Mouse (Mus musculus): ENCODE data around the gene Padi2. TPM values are rescaled to one million over a fixed set of nuclear protein-coding genes. Genes with fewer than 3 reads are reported as not detected.

Gene Padi2
- total RNA-seq, 2 experiments from 2014 or later, result 0.97 to 1.4 TPM

DNA sequence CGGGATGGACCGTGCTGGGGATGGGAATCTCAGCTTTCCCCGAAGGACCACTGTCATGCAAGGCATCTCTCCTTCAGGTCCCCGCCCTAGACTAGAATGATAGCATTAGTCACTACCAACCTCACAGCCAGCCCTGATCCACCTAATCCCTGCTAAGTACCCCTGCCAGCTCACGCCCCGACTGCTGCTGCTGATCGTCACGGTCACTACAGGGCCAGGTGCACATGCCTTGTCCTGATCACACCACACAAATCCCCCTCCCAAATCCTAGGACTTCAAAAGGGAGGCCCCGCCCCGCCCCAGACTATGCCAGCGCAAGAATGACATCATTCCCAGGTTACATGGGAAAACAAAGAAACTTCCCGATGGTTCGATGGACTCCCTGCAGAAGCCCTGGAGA is 24.4 kb upstream of the Padi2 start:
- DNase-seq, result no peak

DNA sequence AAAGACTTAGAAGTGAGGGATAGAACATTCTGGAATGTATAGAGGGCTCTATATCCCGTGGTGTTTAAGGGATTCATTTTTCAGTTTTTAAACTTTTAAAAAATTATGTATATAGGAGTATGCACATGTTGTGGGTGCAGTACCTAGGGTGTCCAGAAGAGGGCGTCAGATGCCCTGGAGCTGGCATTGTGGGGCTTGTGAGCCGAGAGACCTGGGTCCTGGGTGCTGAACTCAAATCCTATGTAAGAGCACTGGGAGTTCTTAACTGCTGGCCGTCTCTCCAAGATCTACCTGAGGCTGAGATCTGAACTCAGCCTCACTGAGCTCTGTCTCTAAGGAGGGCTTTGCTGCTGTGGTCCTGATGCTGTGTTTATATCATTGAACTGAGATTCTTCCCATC is 23.8 kb upstream of the Padi2 start:
- no peak for DNase-seq

DNA sequence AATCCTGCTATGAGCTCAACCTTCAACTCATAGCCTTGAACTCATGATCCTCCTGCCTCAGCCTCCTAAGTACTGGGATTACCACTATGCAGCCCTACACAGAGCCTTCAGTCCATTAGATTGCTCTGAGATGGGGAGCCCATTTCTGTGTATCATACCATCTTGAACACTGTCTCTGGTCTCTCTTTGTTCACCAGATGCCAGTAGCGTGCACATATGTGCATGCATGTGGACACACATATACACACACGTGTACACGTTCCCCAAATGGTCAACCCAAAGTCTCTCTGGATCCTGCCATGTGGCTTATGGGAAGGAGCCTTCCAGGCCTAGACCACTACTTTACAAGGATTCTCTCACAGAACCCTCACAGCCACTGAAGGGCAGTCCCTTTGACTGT is 23.2 kb upstream of the Padi2 start:
- DNase-seq, result no peak

DNA sequence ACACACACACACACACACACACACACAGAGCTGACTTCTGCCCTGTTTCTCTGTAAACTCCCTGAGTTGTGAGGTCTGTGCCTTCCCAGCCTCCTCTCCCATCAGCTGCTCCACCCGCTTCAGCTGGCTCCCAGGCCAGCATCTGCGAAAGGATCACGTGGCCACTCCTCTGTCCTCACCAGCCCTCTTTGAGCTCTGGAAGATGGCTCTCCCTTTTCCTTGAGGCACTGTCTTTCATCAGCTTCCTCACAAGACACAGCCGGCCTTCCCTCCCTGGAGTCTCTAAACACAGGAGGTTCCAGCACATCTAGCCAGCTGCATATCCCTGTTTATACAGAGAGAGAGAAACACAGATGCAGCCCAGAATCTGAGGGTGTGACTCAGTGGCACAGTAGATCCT is 22.3 kb upstream of the Padi2 start:
- peak; percentile 13 to 38 for DNase-seq

DNA sequence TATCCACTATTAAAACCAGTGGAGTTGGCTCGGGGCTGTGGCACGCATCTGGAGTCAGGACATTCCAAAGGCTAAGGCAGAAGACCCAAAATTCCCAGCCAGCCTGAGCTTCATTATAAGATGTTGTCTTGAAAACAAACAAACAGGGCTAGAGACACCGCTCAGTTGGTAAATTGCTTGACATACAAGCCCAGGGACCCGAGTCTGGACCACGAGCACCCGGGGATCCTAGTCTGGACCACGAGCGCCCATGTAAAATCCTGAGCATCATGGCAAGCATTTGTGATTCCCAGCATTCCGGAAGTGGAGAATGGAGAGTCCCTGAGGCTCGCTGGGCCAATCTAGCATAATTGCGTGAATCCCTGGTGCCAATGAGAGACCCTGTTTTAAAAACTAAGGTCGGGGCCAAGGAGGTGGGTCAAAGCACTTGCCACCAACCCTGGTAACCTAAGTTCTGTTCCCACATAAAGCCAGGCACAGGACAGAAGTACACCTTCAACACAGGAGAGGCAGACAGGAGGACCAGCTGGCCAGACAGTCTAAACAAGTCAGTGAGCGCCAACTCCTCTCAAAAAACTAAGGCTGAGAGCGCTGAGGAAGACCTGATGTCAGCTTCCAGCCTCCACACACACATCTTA is 14.5 kb upstream of the Padi2 start:
- DNase-seq, result no peak

DNA sequence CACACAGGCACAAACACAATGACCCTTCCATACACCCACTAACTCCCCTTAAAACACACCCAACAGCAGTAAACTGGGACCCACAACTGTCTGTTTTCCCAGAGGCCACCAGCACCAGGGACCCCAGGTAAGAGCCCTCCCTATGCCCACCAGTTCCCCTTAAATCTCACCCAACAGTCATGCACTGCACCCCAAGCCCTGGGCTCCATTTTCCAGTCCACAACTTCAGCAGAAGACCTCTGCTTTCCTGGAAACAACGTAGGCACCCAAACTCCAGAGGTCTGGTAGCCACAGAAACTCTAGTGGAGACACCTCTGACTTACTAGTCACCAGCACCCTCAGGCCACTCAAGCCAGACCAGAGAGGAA is 14.0 kb upstream of the Padi2 start:
- no peak for DNase-seq

DNA sequence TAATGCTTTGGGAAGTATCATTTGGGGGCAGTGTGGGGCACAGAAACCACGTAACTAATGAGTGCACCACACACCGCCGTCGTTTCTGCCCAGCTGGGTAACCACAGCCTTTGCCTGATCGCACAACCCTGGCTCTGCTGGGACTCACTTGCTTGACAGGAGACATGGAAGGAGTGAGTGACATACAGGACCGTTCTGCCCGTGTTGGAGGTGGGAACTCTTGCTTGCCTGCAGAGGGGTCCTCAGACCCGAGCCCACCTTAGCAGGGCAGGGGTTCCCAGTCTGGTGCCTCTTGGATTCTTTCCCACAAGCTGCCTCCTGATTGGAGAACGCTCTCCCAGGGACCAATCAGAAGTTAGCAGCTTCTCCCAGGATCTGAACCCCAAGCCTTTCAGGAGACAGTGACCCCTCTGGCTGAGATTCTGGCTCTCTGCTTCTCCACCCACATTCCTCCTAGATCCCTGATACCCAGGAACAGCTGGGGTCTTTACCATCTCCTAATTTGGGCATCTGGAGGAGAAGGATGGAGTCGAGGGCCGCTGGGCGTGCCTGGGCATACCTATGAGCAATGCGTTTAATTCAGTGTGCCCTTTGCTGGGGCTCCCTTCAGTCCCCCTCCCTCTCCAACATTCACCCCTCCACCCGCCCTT is 1.2 kb upstream of the Padi2 start:
- DNase-seq, result no peak

DNA sequence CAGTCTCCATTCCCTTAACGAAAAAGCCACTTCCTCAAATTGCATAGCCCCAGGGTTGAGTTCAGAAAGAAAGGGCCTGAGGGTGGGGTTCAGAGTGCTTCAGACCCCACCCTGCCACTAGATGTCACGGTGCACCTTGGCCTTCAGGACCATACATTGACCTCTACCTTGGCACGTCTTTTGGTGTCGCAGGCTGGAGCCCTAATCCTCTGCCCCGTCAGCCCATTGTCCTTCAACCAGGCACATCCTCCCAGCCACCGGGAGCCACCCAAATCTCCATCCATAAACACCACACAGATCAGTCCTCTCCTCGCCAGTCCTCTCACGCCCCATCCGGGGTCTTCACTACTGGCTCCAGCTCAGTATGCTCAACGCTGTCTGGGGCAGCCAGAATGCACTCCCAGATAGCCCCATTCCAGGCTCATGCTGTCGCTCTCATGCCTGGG is 695 bp upstream of the Padi2 start:
- peak in 1 of 2 experiments; percentile 24 for DNase-seq

DNA sequence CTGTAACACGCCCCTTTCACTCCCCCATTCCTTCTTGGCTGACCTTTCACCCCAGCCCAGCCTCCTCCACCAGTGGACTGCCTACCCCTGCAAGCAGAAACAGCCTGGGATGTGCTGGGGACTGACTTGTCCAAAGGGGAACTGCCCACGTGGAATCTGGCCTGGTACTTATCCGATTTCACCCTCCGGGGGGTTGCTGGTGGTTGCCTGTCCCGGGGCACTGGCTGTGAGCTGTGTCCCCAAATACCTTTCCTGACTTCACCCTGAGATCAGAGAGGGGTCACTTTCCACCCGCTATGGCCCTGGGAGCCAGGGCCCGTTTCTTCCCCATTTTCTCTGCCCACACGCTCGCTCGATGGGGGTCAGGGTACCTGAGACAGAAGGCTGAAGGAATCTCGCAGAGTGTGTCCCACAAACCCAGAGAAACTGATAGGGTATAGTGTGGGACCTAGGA is 710 bp downstream of the Padi2 start:
- no peak for DNase-seq

DNA sequence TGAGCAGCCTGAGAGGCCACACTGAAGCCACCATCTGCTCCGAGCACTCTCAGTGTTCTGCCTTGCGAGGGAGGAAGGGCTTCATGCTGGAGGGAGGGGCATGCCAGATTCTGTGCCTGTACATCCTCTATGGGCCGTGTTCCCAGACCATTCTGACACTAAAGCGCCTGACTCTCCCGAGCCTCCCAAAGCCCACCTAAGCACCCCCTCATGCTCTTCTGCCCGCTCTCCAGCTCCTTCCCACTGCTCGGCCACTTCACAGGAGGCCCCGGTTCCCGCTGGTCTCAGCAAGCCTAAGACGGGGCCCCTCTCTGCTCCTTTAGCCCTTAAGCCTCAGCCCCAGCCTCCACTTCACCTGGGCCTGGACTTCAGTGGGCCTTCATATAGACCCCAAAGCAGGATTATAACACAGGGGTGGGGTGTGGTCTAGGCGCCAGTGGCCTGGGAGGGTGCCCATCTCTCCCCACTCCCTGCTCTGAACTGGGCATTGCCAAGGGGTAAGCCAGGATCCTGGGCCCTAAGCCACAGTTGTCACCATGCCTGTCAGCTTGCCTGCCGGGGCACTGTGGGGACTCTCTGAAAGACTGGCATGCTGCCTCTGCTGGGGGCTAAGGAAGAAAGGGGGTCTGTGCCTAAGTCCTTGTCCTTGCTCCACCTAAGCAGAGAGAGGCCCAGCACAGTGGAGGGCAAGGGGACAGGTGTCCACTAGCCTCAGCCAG is 1.3 kb downstream of the Padi2 start:
- no peak for DNase-seq

DNA sequence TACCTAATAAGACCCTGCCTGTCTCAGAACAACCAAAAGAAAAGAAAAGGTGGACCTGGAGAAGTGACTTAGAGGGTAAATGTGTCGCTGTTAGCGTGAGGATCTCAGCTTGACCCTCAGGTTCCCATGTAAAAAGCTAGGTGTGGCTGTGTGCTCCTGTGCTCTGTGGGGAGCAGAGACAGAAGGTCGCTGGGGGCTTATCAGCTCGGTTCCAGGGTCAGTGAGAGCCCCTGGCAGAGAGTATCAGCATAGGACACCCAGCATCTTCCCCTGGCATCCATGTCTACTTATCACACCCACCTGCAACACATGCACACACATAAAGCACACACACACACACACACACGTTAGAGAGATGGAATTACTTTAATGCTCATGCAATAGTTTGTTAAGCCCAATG is 2.5 kb downstream of the Padi2 start:
- DNase-seq, result no peak

DNA sequence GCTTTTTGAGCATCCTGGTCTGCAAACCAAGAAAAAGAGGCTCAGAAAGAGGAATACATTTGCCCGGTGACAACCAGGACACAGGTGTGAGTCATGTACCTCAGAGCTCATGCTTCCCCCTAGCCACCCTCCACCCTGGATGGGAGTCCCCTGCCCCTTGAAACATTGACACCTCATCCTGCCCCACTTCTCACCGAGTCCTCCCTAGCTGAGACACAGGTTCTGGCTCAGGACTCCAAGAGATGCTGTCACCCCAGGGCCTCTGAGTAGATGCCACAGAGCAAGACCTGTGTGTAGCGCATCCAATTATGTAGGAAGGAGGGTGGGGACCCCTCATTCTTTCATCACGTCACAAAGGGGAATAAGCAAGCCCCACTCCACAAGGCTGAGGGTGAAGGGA is 3.4 kb downstream of the Padi2 start:
- DNase-seq, result no peak

DNA sequence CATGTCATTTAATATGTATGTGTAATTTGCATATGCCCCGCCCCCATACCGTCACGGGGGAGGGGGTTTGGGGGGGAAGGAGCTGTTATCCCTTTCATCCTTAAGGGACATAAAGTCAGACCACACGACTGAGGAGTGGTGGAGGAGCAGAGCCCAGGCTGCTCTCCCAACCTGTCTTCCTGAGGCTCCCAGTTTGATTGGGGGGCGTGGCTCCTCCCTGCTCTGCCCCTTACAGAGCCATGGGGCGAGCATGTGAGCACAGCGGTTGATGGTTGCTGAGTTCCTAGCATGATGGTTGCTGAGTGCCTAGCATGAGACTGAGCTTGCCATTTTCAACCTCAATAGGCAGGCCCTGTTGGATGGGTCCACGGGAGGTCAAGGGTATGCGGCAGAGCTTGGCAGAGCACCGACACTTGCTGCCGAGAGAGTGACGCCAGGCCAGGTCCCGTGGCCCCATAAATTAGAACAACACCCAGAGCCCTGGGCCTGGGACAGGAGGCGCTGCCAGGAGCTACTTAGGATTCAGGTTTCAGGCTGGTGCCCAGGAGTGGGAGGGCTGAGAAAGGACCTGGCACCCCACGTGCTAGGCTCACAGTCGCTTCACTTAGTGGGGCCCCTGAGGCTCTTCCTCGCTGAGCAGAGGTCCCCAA is 4.6 kb downstream of the Padi2 start:
- peak; percentile 57 to 72 for DNase-seq

DNA sequence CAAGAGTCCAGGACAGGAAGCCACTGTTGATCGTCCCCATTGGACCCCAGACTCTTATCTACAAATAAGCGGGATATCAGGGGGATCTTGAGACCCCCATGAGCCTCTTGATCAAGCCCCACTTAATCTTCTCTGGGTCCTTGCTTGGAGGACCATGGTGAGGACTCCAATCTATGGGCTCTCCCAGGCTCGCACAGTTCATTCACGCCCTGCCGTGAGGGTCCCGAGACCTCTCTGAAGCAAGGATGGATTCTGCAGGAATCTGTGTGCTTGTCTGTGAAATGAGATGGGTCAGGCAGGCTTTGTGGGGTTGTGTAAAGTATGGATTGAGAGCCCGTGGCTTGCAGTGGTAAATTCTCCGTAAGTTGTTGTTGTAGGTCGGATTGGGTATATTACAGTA is 5.3 kb downstream of the Padi2 start:
- DNase-seq, result no peak

DNA sequence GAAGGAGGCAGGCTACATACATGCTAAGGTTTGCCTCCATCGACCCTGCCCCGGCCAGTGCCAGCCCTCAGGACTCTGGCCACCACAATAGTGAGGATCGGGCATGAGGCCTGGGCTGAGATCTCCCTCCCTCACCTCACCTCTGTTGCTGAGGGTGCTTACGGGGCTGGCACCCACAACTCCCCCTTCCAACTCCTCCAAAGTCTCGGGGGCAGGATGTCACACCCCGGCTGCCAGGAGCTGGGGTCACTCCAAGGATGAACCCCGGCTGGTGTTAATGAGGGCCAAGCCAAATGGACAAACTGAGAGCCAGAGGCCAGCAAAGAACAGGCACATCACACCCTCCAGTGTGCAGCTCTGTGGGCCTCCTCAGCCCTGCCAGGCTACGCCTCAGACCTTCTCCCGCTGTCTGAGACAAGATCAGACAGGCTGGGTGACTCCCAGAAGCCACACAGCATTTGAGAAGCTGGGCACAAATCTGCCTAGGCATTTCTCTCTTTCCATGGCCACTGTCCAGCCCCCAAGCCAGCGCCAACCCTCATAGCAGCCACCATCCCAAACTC is 6.2 kb downstream of the Padi2 start:
- DNase-seq, result no peak

DNA sequence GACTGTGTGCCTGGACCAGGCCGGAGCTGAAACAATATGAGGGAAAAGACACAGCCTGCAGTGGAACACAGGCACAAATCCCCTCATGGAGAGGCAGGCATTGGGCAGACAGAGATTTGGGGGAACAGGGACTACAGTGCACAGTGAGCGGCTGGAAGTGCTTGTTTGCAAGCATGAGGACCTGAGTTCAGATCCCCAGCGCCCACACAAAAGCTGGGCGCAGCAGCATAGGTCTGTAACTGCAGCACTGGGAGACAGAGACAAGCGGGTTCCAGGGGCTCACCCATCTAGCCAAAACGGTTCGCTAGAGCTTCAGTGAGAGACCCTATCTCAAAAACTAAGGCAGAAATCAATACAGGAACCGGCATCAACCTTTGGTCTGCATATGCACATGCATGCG is 7.4 kb downstream of the Padi2 start:
- DNase-seq, result no peak

DNA sequence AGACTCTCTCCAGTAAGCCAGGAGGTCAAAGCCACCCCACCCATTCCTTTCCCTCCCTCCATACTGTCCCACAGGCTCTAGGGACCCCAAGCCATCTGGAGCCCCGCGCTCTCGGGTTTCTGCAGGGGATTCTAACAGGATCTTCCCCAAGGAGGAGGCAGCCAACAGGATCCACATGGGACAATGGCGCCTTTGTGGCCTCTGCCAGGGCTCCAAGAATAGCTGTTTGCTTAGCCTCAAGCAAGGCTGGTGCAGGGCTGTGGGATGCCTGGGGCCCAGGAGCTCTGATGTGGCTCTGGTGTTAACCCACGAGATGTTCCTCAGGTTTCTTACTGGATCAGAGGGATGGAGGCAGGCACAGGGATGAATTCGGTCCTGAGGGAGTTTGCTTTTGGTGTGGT is 8.6 kb downstream of the Padi2 start:
- DNase-seq, result no peak

DNA sequence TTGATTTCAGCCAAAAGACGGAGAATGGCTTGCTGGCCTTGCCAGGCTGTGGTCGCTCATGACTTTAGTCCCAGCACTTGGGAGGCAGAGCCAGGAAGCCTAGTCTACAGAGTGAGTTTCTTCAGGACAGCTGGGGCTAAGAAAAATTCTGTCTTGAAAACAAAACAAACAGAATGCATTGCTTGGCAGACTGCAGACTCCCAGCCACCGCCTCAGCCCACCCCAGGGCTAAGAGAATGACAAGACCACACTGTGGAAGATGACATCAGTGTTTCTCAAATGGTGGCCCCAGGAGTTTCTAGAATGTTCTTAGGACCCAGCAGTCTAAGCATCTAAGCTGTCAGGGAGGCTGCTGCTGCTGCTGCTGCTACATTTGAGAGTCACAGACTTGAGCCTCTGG is 9.1 kb downstream of the Padi2 start:
- DNase-seq, result no peak

DNA sequence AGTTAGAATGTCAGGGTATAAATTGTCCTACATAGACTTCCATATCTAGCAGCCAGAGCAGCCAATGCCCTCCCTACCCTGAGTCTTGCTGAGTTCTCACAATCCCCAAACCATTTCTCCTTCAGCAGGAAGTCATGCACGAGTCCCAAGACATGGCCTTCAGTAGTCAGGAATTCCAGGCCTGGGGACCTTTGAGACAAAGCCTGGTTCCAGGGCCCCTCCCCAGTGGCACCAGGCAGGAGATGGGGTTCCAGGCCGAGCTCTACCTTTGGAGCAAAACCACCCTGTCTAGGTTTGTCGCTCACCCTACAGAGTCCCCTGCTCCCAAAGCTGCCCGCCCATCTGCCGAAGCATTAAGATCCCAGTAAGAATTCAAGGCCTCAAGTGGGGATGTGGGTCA is 10.2 kb downstream of the Padi2 start:
- no peak for DNase-seq

DNA sequence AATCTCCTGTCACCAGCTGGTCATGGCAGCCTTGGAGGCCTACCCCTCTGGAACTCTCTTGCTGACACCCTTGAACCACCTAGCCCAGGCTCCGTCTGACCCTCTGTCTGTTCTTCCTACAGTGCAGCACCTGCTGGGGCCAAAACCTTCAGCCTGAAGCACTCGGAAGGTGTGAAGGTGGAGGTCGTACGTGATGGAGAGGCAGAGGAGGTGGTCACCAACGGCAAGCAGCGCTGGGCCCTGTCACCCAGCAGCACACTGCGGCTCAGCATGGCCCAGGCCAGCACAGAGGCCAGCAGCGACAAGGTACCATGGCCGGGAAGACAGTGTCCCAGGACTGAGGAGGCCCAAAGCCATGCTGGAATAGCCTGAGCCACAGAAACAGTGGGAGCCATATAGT is 11.3 kb downstream of the Padi2 start:
- DNase-seq, result no peak

DNA sequence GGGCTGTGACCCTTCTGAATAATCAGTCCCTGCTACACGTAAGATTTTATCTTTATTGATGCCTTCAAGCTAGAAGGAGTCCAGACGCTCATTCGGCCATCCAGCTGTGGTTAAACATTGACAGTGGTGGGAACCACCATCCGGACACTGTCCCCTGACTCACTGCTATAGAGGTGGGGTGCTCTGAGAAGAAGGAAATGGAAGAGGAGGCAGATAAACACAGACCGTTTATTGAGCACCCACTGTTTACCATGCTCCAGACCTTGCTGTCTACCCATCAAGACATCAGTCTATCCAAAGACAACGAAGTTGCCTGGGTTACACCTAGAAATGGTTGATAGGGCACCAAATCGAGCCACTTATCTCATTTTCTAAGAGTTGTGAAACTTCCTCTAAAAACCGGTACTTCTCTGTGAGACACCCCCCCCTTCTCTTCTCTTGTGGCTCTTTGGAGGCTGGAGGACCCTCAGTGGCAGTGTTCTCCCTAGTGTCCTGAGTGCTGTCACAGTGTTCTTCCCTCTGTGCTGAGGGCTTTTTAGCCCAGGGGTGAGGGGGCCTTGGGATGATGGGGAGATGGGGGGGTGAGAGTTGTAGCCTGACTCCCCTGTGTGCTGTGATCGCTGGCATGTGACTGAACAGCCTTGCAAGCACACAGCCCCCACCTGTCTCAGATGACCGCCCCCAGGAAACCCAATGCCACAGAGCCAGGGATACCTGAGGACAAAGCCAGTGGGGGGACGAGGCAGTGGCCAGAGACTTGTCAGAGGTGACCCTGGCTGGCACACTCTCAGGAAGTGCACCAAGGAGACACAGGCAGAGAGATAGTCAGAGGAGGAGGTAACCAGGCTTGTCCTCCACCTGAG is 14.1 kb downstream of the Padi2 start:
- DNase-seq, result no peak

DNA sequence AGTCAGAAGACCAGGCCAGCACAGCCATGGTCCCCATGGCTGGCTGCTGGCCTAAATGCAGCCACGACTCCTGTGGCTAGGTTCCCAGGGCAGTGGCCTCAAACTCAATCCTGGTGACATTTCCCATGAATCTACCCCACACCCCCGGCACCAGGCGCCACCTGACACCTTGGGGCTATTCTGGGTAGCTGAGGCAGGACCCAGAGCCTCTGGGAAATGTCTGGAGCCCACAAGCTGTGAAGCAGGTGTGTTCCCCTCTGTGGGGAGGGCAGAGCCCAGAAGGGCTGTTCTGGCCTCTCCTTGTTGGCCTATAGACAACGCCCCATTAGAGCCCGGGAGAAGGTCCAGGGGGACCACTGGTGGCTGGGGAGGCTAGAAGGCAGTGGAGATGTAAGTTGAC is 16.4 kb downstream of the Padi2 start:
- DNase-seq, result no peak

All from heart, adult 18-20 months (tissue).